Mouse (Mus musculus) E14TG2a.4 (cell line): ENCODE results near the gene Olfr503.

Source experiments
- CTCF ChIP-seq: conservative IDR thresholded peaks from 2 replicates; pipeline ENCODE4 v1.5.1; 2014; ENCODE audit warnings: low read length
- POU5F1 ChIP-seq: IDR thresholded peaks from 2 replicates; pipeline ENCODE4 v1.6.1; 2014; ENCODE audit warnings: low read length, borderline replicate concordance

DNA sequence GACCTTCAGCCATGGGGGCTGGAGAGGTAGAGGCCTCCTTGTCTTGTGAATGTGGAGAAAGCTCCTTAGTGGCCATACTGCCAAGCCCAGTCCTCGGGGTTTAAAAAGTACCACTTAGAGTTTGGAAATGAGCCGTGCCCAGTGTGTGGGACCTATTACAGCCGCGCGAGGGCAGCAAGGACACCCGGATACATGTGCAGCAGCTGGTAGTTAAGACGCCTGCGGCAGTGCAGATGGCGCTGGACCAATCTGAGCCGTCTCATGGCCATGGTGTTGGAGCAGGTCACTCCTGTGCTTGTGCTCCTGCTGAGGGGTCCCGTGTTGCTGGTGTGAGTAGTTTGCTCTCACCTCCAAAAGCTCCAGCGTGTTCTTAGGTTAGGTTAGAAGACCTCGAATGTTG, 1.9 kb upstream of the Olfr503 start:
- TF ChIP-seq CTCF: peak; percentile 6; the same call in 1 of the 2 replicates
- no peak for TF ChIP-seq POU5F1
